Comparison of ENCODE assay signal across 23 mouse cellular contexts in the genomic region with DNA sequence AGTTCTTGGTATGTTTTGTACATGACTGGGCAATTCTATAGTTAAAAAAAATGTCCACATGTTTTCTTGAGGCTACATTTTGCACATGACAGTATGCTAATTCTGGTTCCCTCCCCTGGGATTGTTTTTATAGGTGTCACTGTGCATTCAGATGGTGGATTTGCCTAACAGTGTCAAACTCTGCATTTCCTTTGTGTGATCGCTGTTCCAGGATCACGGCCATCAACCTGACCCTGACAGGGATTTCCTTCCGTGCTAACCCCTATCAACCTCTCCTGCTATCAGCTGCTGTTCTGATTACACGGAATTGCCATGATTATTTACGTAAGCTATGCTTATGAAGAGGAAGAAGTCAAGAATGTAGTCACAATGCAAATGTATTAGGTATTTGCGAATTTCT.
"Had no signal": no experiment of that assay in that cellular context is flagged by ENCODE, and none has a peak within 500 bp of the region (broad histone marks: within the 10 kb centered on the region; RNA-seq: fewer than 3 reads in every experiment).

No protein-coding gene starts in this region.

- H3K9me3 ChIP-seq: heart, embryonic 10.5 days; heart, embryonic 12.5 days; hindbrain, embryonic 10.5 days; hindbrain, embryonic 12.5 days; intestine, embryonic 15.5 days; limb, embryonic 10.5 days; liver, embryonic 13.5 days had no signal

- H3K4me1 ChIP-seq: heart, embryonic 12.5 days; hindbrain, embryonic 12.5 days; intestine, embryonic 15.5 days; liver, embryonic 13.5 days had no signal

- H3K9ac ChIP-seq: heart, embryonic 12.5 days; hindbrain, embryonic 12.5 days; hindbrain, embryonic 14.5 days; intestine, embryonic 15.5 days; limb, embryonic 12.5 days; liver, embryonic 13.5 days had no signal

- H3K4me3 ChIP-seq: gastrocnemius, adult 2 months; heart, adult 2 months; heart, embryonic 10.5 days; heart, embryonic 12.5 days; hindbrain, embryonic 10.5 days; hindbrain, embryonic 12.5 days; intestine, embryonic 15.5 days; layer of hippocampus, adult 2 months; left cerebral cortex, adult 2 months; limb, embryonic 10.5 days; limb, embryonic 12.5 days; liver, embryonic 13.5 days had no signal

- H3K27ac ChIP-seq: gastrocnemius, adult 2 months; heart, adult 2 months; heart, embryonic 10.5 days; hindbrain, embryonic 10.5 days; hindbrain, embryonic 12.5 days; hindbrain, embryonic 14.5 days; intestine, embryonic 15.5 days; layer of hippocampus, adult 2 months; left cerebral cortex, adult 2 months; limb, embryonic 10.5 days; limb, embryonic 12.5 days; liver, embryonic 13.5 days had no signal

- H3K36me3 ChIP-seq: heart, embryonic 10.5 days; heart, embryonic 12.5 days; hindbrain, embryonic 10.5 days; hindbrain, embryonic 12.5 days; intestine, embryonic 15.5 days; limb, embryonic 10.5 days; limb, embryonic 12.5 days; liver, embryonic 13.5 days had no signal

- DNase-seq: gastrocnemius, adult 2 months; gastrocnemius, postnatal 10 days; gastrocnemius, postnatal 25 days; heart, adult 2 months; heart, postnatal 10 days; heart, postnatal 4 days; kidney, adult 18-20 months; kidney, adult 8-10 months; kidney, postnatal 10 days; kidney, postnatal 25 days; kidney, postnatal 4 days; liver; liver, embryonic 13.5 days had no signal
